Mouse (Mus musculus): ENCODE data around the gene Ccdc42.

DNA sequence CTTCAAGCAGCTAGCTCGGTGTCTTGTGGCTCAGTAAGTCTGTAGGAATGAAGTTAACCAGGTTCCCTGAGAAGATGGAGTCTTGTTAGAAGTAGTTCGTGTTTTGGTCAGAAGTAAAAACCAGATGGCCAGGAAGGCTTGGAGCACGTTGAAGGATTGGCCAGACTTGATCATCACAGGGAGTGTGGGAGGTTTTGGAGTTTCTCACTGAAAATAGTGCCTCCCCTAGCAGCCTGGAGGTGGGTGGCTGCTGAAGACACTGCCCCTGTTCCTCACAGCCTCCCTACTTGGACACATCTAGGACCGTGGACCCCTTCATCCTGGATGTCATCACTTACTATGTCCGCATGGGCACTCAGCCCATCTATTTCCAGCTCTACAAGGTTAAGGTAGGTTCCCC is 47.2 kb upstream of the Ccdc42 start:
- no peak for TF ChIP-seq CTCF (IDR thresholded peaks at IDR 0.05; ENCODE audit: low read depth, low read length)
- TF ChIP-seq POLR2A (IDR thresholded peaks at IDR 0.05; ENCODE audit: extremely low read depth, insufficient read depth, low read length): no peak
